Mouse (Mus musculus) liver, adult 2 months (tissue): ENCODE measurements around the gene Ppara. TPM values are rescaled to one million over a fixed set of nuclear protein-coding genes. Genes with fewer than 3 reads are reported as not detected.

Source experiments
- DNase-seq: peaks from one replicate; pipeline ENCODE4 v3.0.0-alpha.2; 2011; ENCODE audit warnings: low read depth, low spot score; ENCODE audit errors: extremely low read depth
- H3K27ac ChIP-seq: fragments of 200-500 bp; replicated peaks from 2 replicates; pipeline ENCODE4 v1.5.1; 2012; ENCODE audit warnings: low read depth, mild to moderate bottlenecking, control low read depth, inconsistent platforms, low read length; ENCODE audit not compliant: insufficient read depth
- H3K27me3 ChIP-seq: fragments of 200-500 bp; 2 replicates; pipeline ENCODE4 v1.6.1; 2012; ENCODE audit warnings: mild to moderate bottlenecking, moderate library complexity, low read length, inconsistent platforms; ENCODE audit not compliant: control insufficient read depth, insufficient read depth
- H3K36me3 ChIP-seq: fragments of 200-500 bp; 2 replicates; pipeline ENCODE4 v1.6.1; 2012; ENCODE audit warnings: low read length, inconsistent platforms; ENCODE audit not compliant: control insufficient read depth, insufficient read depth
- H3K4me1 ChIP-seq: fragments of 200-500 bp; 2 replicates; pipeline ENCODE4 v1.6.1; 2011; ENCODE audit warnings: low read length; ENCODE audit not compliant: control insufficient read depth, insufficient read depth
- H3K4me3 ChIP-seq: fragments of 200-500 bp; 2 replicates; pipeline ENCODE4 v1.5.1; 2011; ENCODE audit warnings: low read depth, mild to moderate bottlenecking, control low read depth, low read length, moderate library complexity; ENCODE audit not compliant: insufficient read depth
- H3K79me2 ChIP-seq: fragments of 200-500 bp; 2 replicates; pipeline ENCODE4 v1.6.1; 2012; ENCODE audit warnings: inconsistent platforms, mild to moderate bottlenecking, low read length, moderate library complexity; ENCODE audit not compliant: control insufficient read depth, insufficient read depth
- H3K9ac ChIP-seq: fragments of 200-500 bp; 2 replicates; pipeline ENCODE4 v1.6.1; 2012; ENCODE audit warnings: low read depth, mild to moderate bottlenecking, control low read depth, inconsistent platforms, low read length
- CTCF ChIP-seq: fragments of 200-500 bp; IDR thresholded peaks from 2 replicates; pipeline ENCODE4 v1.5.1; 2011; ENCODE audit warnings: low read depth, low read length, control low read depth
- POLR2A ChIP-seq: fragments of 200-500 bp; IDR thresholded peaks from 2 replicates; pipeline ENCODE4 v1.6.1; 2011; ENCODE audit warnings: low read length, control low read depth; ENCODE audit not compliant: insufficient read depth; ENCODE audit errors: extremely low read depth
- WGBS: fragments of 180-500 bp; shearing (Covaris S2); methylation state at CpG from one replicate; pipeline ENCODE4 v1.1.7; 2018; 5-methylcytosine and 5-hydroxymethylcytosine counted together
- polyA plus RNA-seq: library from polyadenylated mRNA; depleted of rRNA; stranded (reverse); fragments of >200 nt; gene quantifications from 2 replicates; pipeline ENCODE4 v1.2.3, GENCODE M21; 2012; rRNA removed
- total RNA-seq: library from RNA; depleted of rRNA; stranded (reverse); fragments of >200 nt; gene quantifications from 2 replicates; pipeline ENCODE4 v1.2.3, GENCODE M21; 2014; rRNA removed

Ppara gene
- total and polyA plus RNA-seq, 2 experiments: 36.2 to 184 TPM

DNA sequence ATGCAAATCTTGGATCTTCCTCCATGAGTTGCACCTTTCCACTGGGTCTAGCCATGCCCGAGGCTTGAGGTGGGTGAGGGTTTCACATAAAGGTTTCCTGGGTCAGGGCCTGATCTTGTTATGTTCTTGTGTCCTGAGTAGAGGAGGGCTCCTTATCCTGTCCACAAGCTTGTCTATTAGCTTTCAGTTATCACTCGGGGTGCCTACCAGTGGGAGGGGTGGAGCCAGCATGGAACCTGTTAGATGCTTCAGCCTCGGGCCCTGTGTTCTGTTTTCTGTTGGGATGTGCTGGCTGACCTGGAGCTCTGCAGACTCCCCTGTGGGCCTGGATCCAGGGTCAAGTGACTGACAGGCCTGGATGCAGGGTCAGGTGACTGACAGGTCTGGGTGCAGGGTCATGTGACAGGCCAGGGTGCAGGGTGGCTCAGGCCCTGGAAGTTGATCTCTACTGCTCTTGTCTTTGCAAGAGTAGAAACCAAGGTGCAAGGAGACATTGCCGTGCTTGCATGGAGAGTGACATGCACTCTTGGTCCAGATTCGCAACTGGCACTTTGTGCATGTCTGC lies 107.1 kb downstream of the Ppara start:
- WGBS: 79% methylated on average over 5 of the region's 5 CpGs
- no peak overlapping the region for H3K27ac ChIP-seq
- H3K4me3 ChIP-seq: no peak overlapping the region
- H3K27me3 ChIP-seq: no peaks in the 10 kb centered on the region
- H3K4me1 ChIP-seq: 0 out of 2 replicates have a peak, but pooled peaks cover 3% of the 10 kb centered on the region
- peaks cover 23% of the 10 kb centered on the region for H3K36me3 ChIP-seq
- H3K9ac ChIP-seq: no peak overlapping the region
- no peak for DNase-seq
- 0 out of 2 replicates have a peak, but pooled peaks cover 3% of the 10 kb centered on the region for H3K79me2 ChIP-seq
- TF ChIP-seq CTCF (no peak), POLR2A (no peak)

- H3K27ac ChIP-seq: no peak overlapping the region
- H3K4me1 ChIP-seq: 0 out of 2 replicates have a peak, but pooled peaks cover 3% of the 10 kb centered on the region
- TF ChIP-seq CTCF (no peak), POLR2A (no peak)
- peaks cover 25% of the 10 kb centered on the region for H3K36me3 ChIP-seq
- 0 out of 2 replicates have a peak, but pooled peaks cover 3% of the 10 kb centered on the region for H3K79me2 ChIP-seq
- H3K4me3 ChIP-seq: no peak overlapping the region
- H3K27me3 ChIP-seq: no peaks in the 10 kb centered on the region
- no peak overlapping the region for H3K9ac ChIP-seq
- DNase-seq: no peak
These were observed 110.3 kb downstream of the Ppara start for GRCm38 (mm10) chr15:85845071-85845470.

DNA sequence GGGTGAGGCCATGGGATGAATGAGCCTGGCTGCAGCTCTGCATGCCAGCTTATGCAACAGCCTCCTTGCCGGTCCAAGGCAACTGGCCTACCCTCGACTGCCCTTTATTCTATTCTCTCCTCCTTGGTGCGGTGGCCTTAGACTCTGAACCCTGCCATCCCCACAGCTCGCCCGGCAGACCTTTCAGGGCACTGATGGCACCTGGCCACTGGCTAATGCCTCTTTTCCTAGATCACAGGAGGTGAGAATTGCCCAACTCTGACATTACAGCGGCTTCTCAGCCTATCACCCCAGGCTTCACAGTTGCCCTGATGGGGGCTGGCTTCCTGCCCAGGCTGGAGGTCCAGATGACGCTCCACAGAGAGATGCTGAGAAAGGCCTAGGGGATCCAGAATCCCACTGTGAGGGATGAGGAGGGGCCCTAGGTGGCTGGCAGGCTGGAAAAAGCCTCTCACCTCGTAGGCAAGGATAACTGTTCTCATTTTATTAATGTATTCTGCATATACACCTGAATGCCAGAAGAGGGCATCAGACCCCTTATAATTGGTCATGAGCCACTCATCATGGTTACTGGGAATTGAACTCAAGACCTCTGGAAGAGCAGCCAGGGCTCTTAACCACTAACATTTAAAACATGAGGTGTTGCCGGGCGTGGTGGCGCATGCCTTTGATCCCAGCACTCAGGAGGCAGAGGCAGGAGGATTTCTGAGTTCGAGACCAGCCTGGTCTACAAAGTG lies 117.0 kb downstream of the Ppara start:
- H3K4me3 ChIP-seq: no peak overlapping the region

More for the DNA sequence above, 117.0 kb downstream of the Ppara start:
- no peak overlapping the region for H3K27ac ChIP-seq
- H3K4me1 ChIP-seq: peaks cover 9% of the 10 kb centered on the region
- H3K27me3 ChIP-seq: no peaks in the 10 kb centered on the region
- H3K79me2 ChIP-seq: no peaks in the 10 kb centered on the region
- 57% methylated on average over 12 of the region's 12 CpGs for WGBS
- H3K36me3 ChIP-seq: peaks cover 11% of the 10 kb centered on the region; the same call in 1 of the 2 replicates
- H3K9ac ChIP-seq: no peak overlapping the region
- TF ChIP-seq POLR2A: no peak
- TF ChIP-seq CTCF: 0 out of 2 replicates have a peak, but pooled peaks have one; percentile 4
- DNase-seq: peak; percentile 63

Other genes with a start within 250 kb of the Ppara start
- gene 7530416G11Rik, start 231.8 kb upstream of the Ppara start, total RNA-seq: not detected in 2 replicates
- gene 7530416G11Rik, start 231.8 kb upstream of the Ppara start, polyA plus RNA-seq: not detected in 2 replicates
- gene Wnt7b, start 152.5 kb upstream of the Ppara start, total RNA-seq: 0.07 and 0.09 TPM in 2 replicates
- gene Wnt7b, start 152.5 kb upstream of the Ppara start, polyA plus RNA-seq: 0.06 and 0.12 TPM in 2 replicates
- 10.1 and 11.6 TPM in 2 replicates for gene Cdpf1, start 76.7 kb downstream of the Ppara start, total RNA-seq
- 18.3 and 19.6 TPM in 2 replicates for gene Cdpf1, start 76.7 kb downstream of the Ppara start, polyA plus RNA-seq
- gene Pkdrej, start 86.8 kb downstream of the Ppara start, total RNA-seq: under 0.01 and 0.09 TPM in 2 replicates
- gene Pkdrej, start 86.8 kb downstream of the Ppara start, polyA plus RNA-seq: 0.01 TPM in 2 replicates
- 52.4 and 59.5 TPM in 2 replicates for gene Ttc38, start 97.3 kb downstream of the Ppara start, total RNA-seq
- 19.1 and 37.2 TPM in 2 replicates for gene Ttc38, start 97.3 kb downstream of the Ppara start, polyA plus RNA-seq
- gene Gtse1, start 124.8 kb downstream of the Ppara start, total RNA-seq: 0.28 and 0.67 TPM in 2 replicates
- 0.33 and 0.55 TPM in 2 replicates for gene Gtse1, start 124.8 kb downstream of the Ppara start, polyA plus RNA-seq
- gene Trmu, start 144.3 kb downstream of the Ppara start, total RNA-seq: 9.4 and 10.1 TPM in 2 replicates
- 13.9 and 17.0 TPM in 2 replicates for gene Trmu, start 144.3 kb downstream of the Ppara start, polyA plus RNA-seq